Mouse (Mus musculus): ENCODE measurements at regions not wholly inside any gene's neighbourhood (a gene's known extent, or its start where the extent isn't known, plus 50 kb on each side); places are given as distances from the start of the nearest gene placed in this dataset.

DNA sequence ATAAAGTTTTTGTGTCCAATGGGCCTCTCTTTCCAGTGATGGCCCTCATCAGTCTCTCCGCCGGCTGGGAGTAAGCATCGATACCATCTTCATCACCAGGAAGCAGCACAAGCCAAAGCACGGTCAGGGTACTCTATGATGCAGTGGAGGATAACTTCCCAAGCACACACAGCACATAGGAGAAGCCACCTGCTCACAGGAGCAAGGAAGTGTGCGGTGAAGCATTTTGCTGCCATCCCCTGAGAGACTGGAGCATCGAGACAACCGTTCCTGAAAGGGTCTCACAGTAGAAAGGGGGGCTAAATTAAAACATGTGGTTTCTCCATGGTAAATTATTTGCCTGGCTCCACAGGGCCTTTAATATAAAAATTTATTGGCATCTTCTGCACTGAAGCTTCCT is 277.1 kb downstream of the Lrig3 start:
- H3K27ac ChIP-seq: no peak overlapping the region
- H3K4me3 ChIP-seq (ENCODE audit: inconsistent target): no peak overlapping the region
- H3K36me3 ChIP-seq (ENCODE audit: inconsistent target): no peaks in the 10 kb centered on the region
- no peaks in the 10 kb centered on the region for H3K79me2 ChIP-seq (ENCODE audit: inconsistent target)
- 89% methylated on average over 7 of the region's 7 CpGs for WGBS (ENCODE audit: missing documents)

DNA sequence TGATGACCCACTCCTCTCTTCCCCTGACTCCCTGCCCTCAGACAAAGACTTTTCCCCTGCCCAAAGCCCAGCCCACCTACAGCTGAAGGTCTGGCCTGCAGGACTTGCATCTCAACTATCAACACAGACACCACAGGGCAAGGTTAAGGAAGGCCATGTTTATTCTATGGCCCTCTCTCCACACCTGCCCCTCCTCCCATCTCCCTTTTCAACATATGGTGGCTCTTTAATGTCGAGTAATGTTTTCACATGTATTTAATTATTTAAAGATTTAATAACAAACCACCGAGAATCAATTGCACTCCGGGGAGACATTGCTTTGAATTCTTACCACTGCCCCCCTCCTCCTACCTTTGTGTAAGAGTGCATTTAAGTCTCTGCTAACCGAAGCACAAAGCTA is 273.6 kb downstream of the Lrig3 start:
- H3K36me3 ChIP-seq (ENCODE audit: inconsistent target): no peaks in the 10 kb centered on the region
- WGBS (ENCODE audit: missing documents): 68% methylated on average over 4 of the region's 4 CpGs
- H3K27ac ChIP-seq: no peak overlapping the region
- no peaks in the 10 kb centered on the region for H3K79me2 ChIP-seq (ENCODE audit: inconsistent target)
- no peak overlapping the region for H3K4me3 ChIP-seq (ENCODE audit: inconsistent target)

Measured in macrophage (primary cell).